Mouse (Mus musculus) CD4-positive, CD25-positive, alpha-beta regulatory T cell, adult 4 months (primary cell): ENCODE data around the gene Asic2. TPM values are rescaled to one million over a fixed set of nuclear protein-coding genes. Genes with fewer than 3 reads are reported as not detected.

Experiments used
- ATAC-seq: one replicate; pipeline ENCODE4 v1.8.0; 2017
- polyA plus RNA-seq, 2 experiments: library from polyadenylated mRNA; unstranded; fragments of 100-300 nt; shearing (Covaris generic); gene quantifications; one replicate each; pipeline ENCODE4 v1.2.1; 2017

The Asic2 gene
- polyA plus RNA-seq, 2 experiments from 2014 or later, result not detected

GRCm38 (mm10) chr11:81079237-81079636 lies 889.0 kb downstream of the Asic2 start:
- ATAC-seq, result no peak

GRCm38 (mm10) chr11:81071836-81072235 lies 896.4 kb downstream of the Asic2 start:
- ATAC-seq, result no peak

- ATAC-seq, result no peak
These were observed 902.9 kb downstream of the Asic2 start for GRCm38 (mm10) chr11:81065386-81065785.

GRCm38 (mm10) chr11:81064006-81064405 lies 904.3 kb downstream of the Asic2 start:
- ATAC-seq, result no peak

- no peak for ATAC-seq
These were observed 908.2 kb downstream of the Asic2 start for GRCm38 (mm10) chr11:81060077-81060476.

- no peak for ATAC-seq
These were observed 908.7 kb downstream of the Asic2 start for GRCm38 (mm10) chr11:81059546-81059945.

- ATAC-seq, result no peak
These were observed 910.8 kb downstream of the Asic2 start for GRCm38 (mm10) chr11:81057506-81057905.

- no peak for ATAC-seq
These were observed 911.5 kb downstream of the Asic2 start for GRCm38 (mm10) chr11:81056776-81057175.

- no peak for ATAC-seq
These were observed 912.7 kb downstream of the Asic2 start for GRCm38 (mm10) chr11:81055446-81056145.

GRCm38 (mm10) chr11:81053826-81054225 lies 914.4 kb downstream of the Asic2 start:
- ATAC-seq, result no peak

GRCm38 (mm10) chr11:81041671-81042070 lies 926.6 kb downstream of the Asic2 start:
- no peak for ATAC-seq

GRCm38 (mm10) chr11:81039976-81040375 lies 928.3 kb downstream of the Asic2 start:
- ATAC-seq, result no peak

- ATAC-seq, result no peak
These were observed 936.1 kb downstream of the Asic2 start for GRCm38 (mm10) chr11:81032151-81032550.

- ATAC-seq, result no peak
These were observed 953.5 kb downstream of the Asic2 start for GRCm38 (mm10) chr11:81014776-81015175.

GRCm38 (mm10) chr11:81013501-81013900 lies 954.8 kb downstream of the Asic2 start:
- ATAC-seq, result no peak

- no peak for ATAC-seq
These were observed 957.5 kb downstream of the Asic2 start for GRCm38 (mm10) chr11:81010766-81011165.

GRCm38 (mm10) chr11:81009366-81009765 lies 958.9 kb downstream of the Asic2 start:
- no peak for ATAC-seq

- ATAC-seq, result no peak
These were observed 962.4 kb downstream of the Asic2 start for GRCm38 (mm10) chr11:81005831-81006230.

GRCm38 (mm10) chr11:81002769-81003430 lies 965.4 kb downstream of the Asic2 start:
- ATAC-seq, result no peak

- ATAC-seq, result no peak
These were observed 972.6 kb downstream of the Asic2 start for GRCm38 (mm10) chr11:80995621-80996020.

GRCm38 (mm10) chr11:80983530-80983929 lies 984.7 kb downstream of the Asic2 start:
- no peak for ATAC-seq

GRCm38 (mm10) chr11:80976239-80976855 lies 991.9 kb downstream of the Asic2 start:
- no peak for ATAC-seq

GRCm38 (mm10) chr11:80974616-80975015 lies 993.6 kb downstream of the Asic2 start:
- no peak for ATAC-seq

- no peak for ATAC-seq
These were observed 994.3 kb downstream of the Asic2 start for GRCm38 (mm10) chr11:80973976-80974375.
